Mouse (Mus musculus): Measurements from ENCODE around the gene Aloxe3.

- TF ChIP-seq POLR2A (IDR thresholded peaks at IDR 0.05; ENCODE audit: low read depth, low read length), result no peak
- TF ChIP-seq ZNF384 (IDR thresholded peaks at IDR 0.05; ENCODE audit: low read depth, low read length), result no peak
- no peak for TF ChIP-seq CTCF (conservative IDR thresholded peaks at IDR 0.05 in 1 of 2, IDR thresholded peaks at IDR 0.05 in 1 of 2; ENCODE audit: low read depth in 2 of 2, low read length in 2 of 2)
- TF ChIP-seq ZMIZ1 (IDR thresholded peaks at IDR 0.05; ENCODE audit: low read depth, low read length), result no peak
- no peak for TF ChIP-seq NRF1 (IDR thresholded peaks at IDR 0.05; ENCODE audit: low read depth, low read length)
- TF ChIP-seq MAX (IDR thresholded peaks at IDR 0.05; ENCODE audit: low read length), result no peak
- no peak for TF ChIP-seq SMC3 (IDR thresholded peaks at IDR 0.05; ENCODE audit: low read depth, low read length)
- TF ChIP-seq KAT2A (IDR thresholded peaks at IDR 0.05; ENCODE audit: insufficient replicate concordance, low read length), result no peak
- TF ChIP-seq TCF12 (IDR thresholded peaks at IDR 0.05; ENCODE audit: low read depth, low read length), result no peak
- TF ChIP-seq POLR2AphosphoS2 (IDR thresholded peaks at IDR 0.05; ENCODE audit: low read depth, low read length), result no peak
- no peak for TF ChIP-seq ELF1 (IDR thresholded peaks at IDR 0.05; ENCODE audit: low read depth, low read length)
- no peak for TF ChIP-seq IRF4 (IDR thresholded peaks at IDR 0.05; ENCODE audit: low read depth, low read length)
- no peak for TF ChIP-seq MXI1 (IDR thresholded peaks at IDR 0.05; ENCODE audit: low read depth, low read length)
Observed at GRCm38 (mm10) chr11:69078041-69078440, 47.7 kb upstream of the Aloxe3 start.

All from CH12.LX (cell line).